Comparison of ENCODE assay signal across 15 mouse cellular contexts in genomic region chr5:74160349-74160748, GRCm38 (mm10). TPM values are rescaled to one million over a fixed set of nuclear protein-coding genes. Genes with fewer than 3 reads are reported as not detected.
DNase-seq lines count a peak whose midpoint lies in the region; ATAC-seq lines count a peak whose summit lies in the region.
"Had no signal": no experiment of that assay in that cellular context is flagged by ENCODE, and none has a peak within 500 bp of the region (broad histone marks: within the 10 kb centered on the region; RNA-seq: fewer than 3 reads in every experiment).

No protein-coding gene starts in this region.

- H3K4me3 ChIP-seq in heart, embryonic 14.5 days (ENCODE audit: control insufficient read depth in 1 of 2, insufficient read depth in 1 of 2, low read depth in 1 of 2, low read length in 2 of 2), result no peak overlapping the region
- H3K4me3 ChIP-seq in lung, embryonic 16.5 days (ENCODE audit: low read length), result no peak overlapping the region
- H3K4me3 ChIP-seq in embryonic facial prominence, embryonic 13.5 days, result no peak overlapping the region
- H3K4me3 ChIP-seq in stomach, embryonic 15.5 days (replicated peaks), result no peak overlapping the region
- H3K4me3 ChIP-seq: hindbrain, embryonic 13.5 days had no signal

- no peak overlapping the region for H3K4me2 ChIP-seq in heart, embryonic 14.5 days (ENCODE audit: low read length)
- no peak overlapping the region for H3K4me2 ChIP-seq in lung, embryonic 16.5 days (ENCODE audit: low read depth, low read length)
- H3K4me2 ChIP-seq in embryonic facial prominence, embryonic 13.5 days, result no peak overlapping the region
- no peak overlapping the region for H3K4me2 ChIP-seq in stomach, embryonic 15.5 days
- H3K4me2 ChIP-seq: hindbrain, embryonic 13.5 days had no signal

- no peaks in the 10 kb centered on the region for H3K27me3 ChIP-seq in heart, embryonic 14.5 days (ENCODE audit: control insufficient read depth, insufficient read depth, low read length)
- no peaks in the 10 kb centered on the region for H3K27me3 ChIP-seq in lung, embryonic 16.5 days (ENCODE audit: control insufficient read depth, insufficient read depth, low read depth, low read length)
- H3K27me3 ChIP-seq in embryonic facial prominence, embryonic 13.5 days, result no peaks in the 10 kb centered on the region
- H3K27me3 ChIP-seq in stomach, embryonic 15.5 days (replicated peaks), result no peaks in the 10 kb centered on the region

- H3K36me3 ChIP-seq in heart, embryonic 14.5 days (ENCODE audit: control insufficient read depth, insufficient read depth, low read length), result no peaks in the 10 kb centered on the region
- no peaks in the 10 kb centered on the region for H3K36me3 ChIP-seq in lung, embryonic 16.5 days (ENCODE audit: control insufficient read depth, insufficient read depth, low read length)
- no peaks in the 10 kb centered on the region for H3K36me3 ChIP-seq in embryonic facial prominence, embryonic 13.5 days
- no peaks in the 10 kb centered on the region for H3K36me3 ChIP-seq in stomach, embryonic 15.5 days
- H3K36me3 ChIP-seq: hindbrain, embryonic 13.5 days had no signal

- H3K27ac ChIP-seq in heart, embryonic 14.5 days (replicated peaks in 1 of 2; ENCODE audit: control insufficient read depth in 1 of 2, insufficient read depth in 1 of 2, low read depth in 2 of 2, low read length in 2 of 2), result peak overlapping the region; percentile 85 to 94
- H3K27ac ChIP-seq in lung, embryonic 16.5 days (ENCODE audit: low read length), result peak overlapping the region; percentile 97
- peak overlapping the region; percentile 96 for H3K27ac ChIP-seq in embryonic facial prominence, embryonic 13.5 days
- H3K27ac ChIP-seq in stomach, embryonic 15.5 days, result peak overlapping the region; percentile 80; the same call in 1 of the 2 replicates
- H3K27ac ChIP-seq: hindbrain, embryonic 13.5 days had no signal

- no peaks in the 10 kb centered on the region for H3K9me3 ChIP-seq in heart, embryonic 14.5 days (ENCODE audit: control insufficient read depth, low read length)
- no peaks in the 10 kb centered on the region; the same call in 1 of the 2 replicates for H3K9me3 ChIP-seq in lung, embryonic 16.5 days (ENCODE audit: control insufficient read depth, low read length)
- no peaks in the 10 kb centered on the region for H3K9me3 ChIP-seq in embryonic facial prominence, embryonic 13.5 days
- no peaks in the 10 kb centered on the region for H3K9me3 ChIP-seq in stomach, embryonic 15.5 days
- H3K9me3 ChIP-seq: hindbrain, embryonic 13.5 days had no signal

- H3K4me1 ChIP-seq in heart, embryonic 14.5 days (ENCODE audit: control insufficient read depth in 2 of 2, insufficient read depth in 2 of 2, low read length in 2 of 2), result peaks cover 50 to 55% of the 10 kb centered on the region in 2 experiments
- peaks cover 47% of the 10 kb centered on the region for H3K4me1 ChIP-seq in lung, embryonic 16.5 days (replicated peaks; ENCODE audit: control insufficient read depth, insufficient read depth, low read length)
- peaks cover 77% of the 10 kb centered on the region for H3K4me1 ChIP-seq in embryonic facial prominence, embryonic 13.5 days
- H3K4me1 ChIP-seq in stomach, embryonic 15.5 days, result peaks cover 34% of the 10 kb centered on the region

- H3K9ac ChIP-seq in heart, embryonic 14.5 days (ENCODE audit: low read length), result no peak overlapping the region
- no peak overlapping the region for H3K9ac ChIP-seq in lung, embryonic 16.5 days (ENCODE audit: low read length)
- no peak overlapping the region for H3K9ac ChIP-seq in embryonic facial prominence, embryonic 13.5 days
- H3K9ac ChIP-seq in stomach, embryonic 15.5 days, result no peak overlapping the region
- H3K9ac ChIP-seq: forebrain, postnatal 0 days; hindbrain, embryonic 13.5 days had no signal

- 59% methylated on average over 4 of the region's 4 CpGs for WGBS in heart, embryonic 14.5 days
- 43% methylated on average over 4 of the region's 4 CpGs for WGBS in lung, embryonic 16.5 days
- WGBS in embryonic facial prominence, embryonic 13.5 days, result 34% methylated on average over 4 of the region's 4 CpGs
- 38% methylated on average over 4 of the region's 4 CpGs for WGBS in stomach, embryonic 15.5 days

- no peak for DNase-seq in heart, adult 9 months (ENCODE audit: low spot score in 2 of 2)
- DNase-seq in lung, postnatal 10 days, result no peak
- no peak for DNase-seq in urinary bladder, postnatal 25 days (ENCODE audit: low spot score)
- no peak for DNase-seq in urinary bladder, adult 18-20 months (ENCODE audit: low spot score in 2 of 2)
- DNase-seq: cerebellum, adult 11-12 months; forebrain, postnatal 0 days; gastrocnemius, postnatal 14 days; kidney, adult 18-20 months; layer of hippocampus, adult 9-11 months had no signal

- no peak for ATAC-seq in heart, embryonic 14.5 days (ENCODE audit: insufficient number of reproducible peaks, insufficient read depth, low FRiP score, low read depth)
- no peak for ATAC-seq in lung, embryonic 16.5 days (ENCODE audit: low read depth)
- no peak for ATAC-seq in embryonic facial prominence, embryonic 13.5 days (ENCODE audit: insufficient number of reproducible peaks, insufficient read depth, low FRiP score, low TSS enrichment, low read depth)
- no peak for ATAC-seq in stomach, embryonic 15.5 days (ENCODE audit: insufficient read depth, low FRiP score, low read depth)
- ATAC-seq: activated CD4-positive, CD25-positive, alpha-beta regulatory T cell, adult 4 months; forebrain, postnatal 0 days had no signal

RNA-seq across cellular contexts. Expression of gene Rasl11b, which starts 34.7 kb away (rescaled TPM):
- polyA plus RNA-seq in heart, embryonic 14.5 days (2014; fragmentation: Nextera tagmentation; extraction: Ambion mirVana), result 85.9 and 92.3 TPM in 2 replicates
- polyA plus RNA-seq in lung, embryonic 16.5 days (2015; fragmentation: Nextera tagmentation; extraction: Ambion mirVana), result 182 and 188 TPM in 2 replicates
- polyA plus RNA-seq in embryonic facial prominence, embryonic 13.5 days (2015; fragmentation: Nextera tagmentation; extraction: Ambion mirVana), result 148 and 177 TPM in 2 replicates
- 47.9 and 50.3 TPM in 2 replicates for polyA plus RNA-seq in stomach, embryonic 15.5 days (2015; fragmentation: Nextera tagmentation; extraction: Ambion mirVana)
